Mouse (Mus musculus) CH12.LX (cell line): ENCODE data around the gene Oasl1.

Experiments
- CTCF ChIP-seq, 2 experiments: IDR thresholded peaks in 1 of 2; conservative IDR thresholded peaks in 1 of 2; 2 replicates each; pipeline ENCODE4 v1.5.1; 2011 to 2012; ENCODE audit warnings: low read depth in 2 of 2, low read length in 2 of 2, improper control_type of control experiment in 1 of 2, inconsistent platforms in 1 of 2, mild to moderate bottlenecking in 1 of 2, moderate library complexity in 1 of 2
- E2F4 ChIP-seq: IDR thresholded peaks from 2 replicates; pipeline ENCODE4 v1.6.1; 2011; ENCODE audit warnings: low read depth, low read length, improper control_type of control experiment; ENCODE audit not compliant: insufficient replicate concordance
- MAFK ChIP-seq: IDR thresholded peaks from 2 replicates; pipeline ENCODE4 v1.6.1; 2011; ENCODE audit warnings: low read length, improper control_type of control experiment; ENCODE audit not compliant: insufficient replicate concordance
- MAX ChIP-seq: IDR thresholded peaks from 2 replicates; pipeline ENCODE4 v1.6.1; 2011; ENCODE audit warnings: low read length, improper control_type of control experiment
- MYC ChIP-seq: IDR thresholded peaks from 2 replicates; pipeline ENCODE4 v1.6.1; 2011; ENCODE audit warnings: low read depth, mild to moderate bottlenecking, improper control_type of control experiment, low read length
- POLR2A ChIP-seq: IDR thresholded peaks from 2 replicates; pipeline ENCODE4 v1.6.1; 2011; ENCODE audit warnings: low read depth, mild to moderate bottlenecking, improper control_type of control experiment, low read length
- POLR2AphosphoS2 ChIP-seq: IDR thresholded peaks from 2 replicates; pipeline ENCODE4 v1.6.1; 2011; ENCODE audit warnings: low read depth, low read length, improper control_type of control experiment

DNA sequence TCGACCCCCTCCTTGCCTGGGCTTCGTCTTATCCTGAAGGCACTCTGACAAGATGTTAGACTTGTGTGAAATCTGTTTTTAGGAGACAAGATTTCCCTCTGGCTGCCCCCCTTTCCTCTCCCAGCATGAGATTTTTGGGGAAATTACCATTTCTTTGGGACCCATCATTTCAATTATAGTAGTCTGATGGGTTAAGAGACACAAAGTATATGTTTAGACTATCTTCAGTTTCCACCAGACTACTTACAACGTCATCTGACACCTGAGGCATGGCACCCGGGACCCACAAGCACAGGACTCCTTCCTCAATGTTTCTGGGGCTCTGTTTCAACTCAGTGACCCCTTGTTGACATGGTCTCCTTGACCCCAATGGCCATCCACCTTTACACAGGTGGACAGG is 27.5 kb upstream of the Oasl1 start:
- TF ChIP-seq POLR2A (no peak), CTCF (conservative IDR thresholded peaks at IDR 0.05 in 1 of 2, IDR thresholded peaks at IDR 0.05 in 1 of 2; ENCODE audit: low read depth in 2 of 2, low read length in 2 of 2) (no peak), MAX (no peak), MAFK (no peak), MYC (no peak), POLR2AphosphoS2 (no peak), E2F4 (no peak)
